Mouse (Mus musculus): ENCODE measurements around the gene Sardh.

DNA sequence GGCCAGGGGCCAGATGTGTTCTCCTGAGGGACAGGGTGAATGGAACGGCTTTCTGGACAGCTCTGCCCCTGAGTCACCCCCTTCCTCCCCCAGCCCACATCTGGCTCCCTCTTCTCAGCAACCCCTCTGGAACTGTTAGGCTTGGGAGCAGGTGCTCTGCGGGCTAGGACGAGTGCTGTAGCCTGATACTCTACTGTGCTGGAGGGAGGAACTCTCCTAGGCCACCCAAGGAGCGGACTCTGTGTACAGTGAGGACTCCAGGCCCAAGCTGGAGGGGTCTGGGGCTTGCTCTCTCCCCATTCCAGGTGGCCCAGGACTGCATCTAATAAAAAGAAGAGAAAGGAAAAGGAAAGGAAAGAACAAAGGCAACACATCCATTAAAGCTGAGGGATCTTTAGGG lies 58.1 kb downstream of the Sardh start:
- TF ChIP-seq POLR2A (IDR thresholded peaks at IDR 0.05; ENCODE audit: control insufficient read depth, extremely low read depth, insufficient read depth, low read length, poor library complexity) (no peak), CTCF (IDR thresholded peaks at IDR 0.05; ENCODE audit: borderline replicate concordance, control insufficient read depth, extremely low read depth, insufficient read depth, low read length, poor library complexity) (no peak)

All from thymus, adult 2 months (tissue).